Mouse (Mus musculus): Measurements from ENCODE around the gene 1700092M07Rik. TPM values are rescaled to one million over a fixed set of nuclear protein-coding genes. Genes with fewer than 3 reads are reported as not detected.

1700092M07Rik gene
- polyA plus RNA-seq, 1 experiment from 2014 or later: 1.3 TPM

DNA sequence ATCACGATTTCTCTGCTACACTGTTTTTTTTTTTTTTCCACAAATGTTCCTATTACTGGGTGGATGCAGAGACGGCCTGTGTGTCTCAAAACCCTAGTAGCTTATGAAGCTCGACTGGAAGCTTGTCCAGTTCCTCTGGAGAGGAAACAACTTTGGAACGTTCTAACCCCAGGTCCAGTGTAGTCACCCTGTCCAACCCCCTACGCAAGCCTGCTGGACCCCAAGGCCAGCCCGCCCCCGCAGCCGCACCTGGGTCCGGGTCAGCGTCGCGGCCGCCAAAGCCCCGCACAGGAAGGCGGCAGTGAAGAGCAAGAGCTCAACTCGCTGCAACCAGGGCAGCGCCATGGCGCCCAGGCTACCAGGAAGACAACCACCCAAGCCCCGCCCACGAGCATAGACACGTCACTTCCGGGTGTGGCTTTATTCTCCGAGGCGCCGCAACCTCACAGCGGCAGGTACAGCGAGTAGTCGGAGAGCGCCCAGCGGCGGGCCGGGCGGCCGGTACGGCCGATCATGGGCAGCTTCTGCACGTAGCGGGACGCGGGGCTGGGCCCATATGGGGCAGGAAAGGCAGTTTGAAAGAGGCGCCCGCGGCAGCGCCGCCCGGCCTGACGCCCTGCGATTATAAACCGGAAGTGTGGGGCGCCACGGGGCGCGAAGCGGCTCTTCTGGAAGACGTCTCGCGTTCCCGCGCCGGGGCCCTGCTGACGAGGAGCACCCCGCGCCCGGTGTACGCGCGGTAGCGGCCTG is 33.7 kb downstream of the 1700092M07Rik start, which contains the start of gene Tmem179b:
Gene Tmem179b, minus strand, starts transcription at position 382 of the 750 bp plus-strand sequence.
- Histone ChIP-seq H3K4me3 (replicated peaks) (peak within 1 kb of the TSS; percentile 87), H3K36me3 (peaks cover 55% of the 10 kb centered on the region), H3K9me3 (replicated peaks) (no peaks in the 10 kb centered on the region), H3K9ac (peak within 1 kb of the TSS; percentile 98), H3K4me1 (replicated peaks) (peaks cover 57% of the 10 kb centered on the region), H3K27me3 (no peaks in the 10 kb centered on the region), H3K27ac (peak within 1 kb of the TSS; percentile 99), H3K4me2 (peak within 1 kb of the TSS; percentile 99)
- under 1% methylated on average over 68 of the region's 68 CpGs for WGBS (ENCODE audit: insufficient replicate concordance)
- peak; percentile 85 for ATAC-seq (ENCODE audit: low read depth)
- DNase-seq: peak; percentile 93

- Histone ChIP-seq H3K4me3 (replicated peaks) (peak overlapping the region; percentile 87), H3K4me1 (replicated peaks) (peaks cover 57% of the 10 kb centered on the region), H3K36me3 (peaks cover 53% of the 10 kb centered on the region), H3K9ac (peak overlapping the region; percentile 98), H3K9me3 (replicated peaks) (no peaks in the 10 kb centered on the region), H3K27me3 (no peaks in the 10 kb centered on the region), H3K27ac (peak overlapping the region; percentile 99), H3K4me2 (peak overlapping the region; percentile 99)
- 8% methylated on average over 20 of the region's 20 CpGs for WGBS (ENCODE audit: insufficient replicate concordance)
- ATAC-seq (ENCODE audit: low read depth): no peak
- no peak for DNase-seq
Measured at GRCm38 (mm10) chr19:8774951-8775421, 34.5 kb downstream of the 1700092M07Rik start.

DNA sequence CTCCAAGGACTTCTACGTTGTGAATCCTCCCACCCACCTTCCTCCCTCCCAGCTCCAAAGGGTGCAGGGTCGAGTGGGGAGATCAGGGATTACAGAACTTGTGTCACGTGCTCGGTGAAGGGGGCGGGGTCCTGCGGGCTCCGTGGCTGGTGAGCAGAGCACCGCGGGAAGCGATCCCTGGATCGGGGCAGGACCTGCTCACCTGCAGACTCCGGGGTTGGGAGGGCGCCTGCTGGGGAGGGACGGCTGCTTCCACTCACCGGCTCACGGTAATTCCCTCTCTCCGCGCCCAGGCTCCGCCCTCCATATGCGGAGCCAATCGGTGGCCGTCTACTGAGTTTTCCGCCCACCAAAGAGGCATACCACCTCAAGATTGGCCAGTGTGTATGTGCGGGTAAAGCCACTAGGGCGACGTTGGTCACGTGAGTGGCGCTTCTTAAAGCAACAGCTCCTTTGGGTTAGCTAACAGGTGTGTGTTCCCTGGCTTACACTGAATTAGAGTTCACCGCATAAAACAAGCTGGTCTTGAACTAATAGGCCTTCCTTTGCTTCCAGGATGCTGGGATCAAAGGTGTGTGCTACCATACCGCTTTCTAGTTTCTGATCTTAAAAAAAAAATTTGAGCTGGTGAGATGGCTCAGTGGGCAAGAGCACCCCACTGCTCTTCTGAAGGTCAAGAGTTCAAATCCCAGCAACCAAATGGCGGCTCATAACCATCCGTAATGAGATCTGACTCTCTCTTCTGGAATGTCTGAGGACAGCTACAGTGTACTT is 45.7 kb downstream of the 1700092M07Rik start, which contains the start of gene Taf6l:
Gene Taf6l, minus strand, starts transcription at position 410 of the 774 bp plus-strand sequence.
- ATAC-seq (ENCODE audit: low read depth): peak; percentile 99
- peak within 1 kb of the TSS; percentile 87 for H3K27ac ChIP-seq
- peak; percentile 94 for DNase-seq
- peaks cover 31% of the 10 kb centered on the region for H3K36me3 ChIP-seq
- H3K4me3 ChIP-seq (replicated peaks): peak within 1 kb of the TSS; percentile 79
- H3K4me1 ChIP-seq (replicated peaks): peaks cover 22% of the 10 kb centered on the region
- H3K4me2 ChIP-seq: peak within 1 kb of the TSS; percentile 89
- WGBS (ENCODE audit: insufficient replicate concordance): 1% methylated on average over 32 of the region's 32 CpGs
- no peaks in the 10 kb centered on the region for H3K9me3 ChIP-seq (replicated peaks)
- no peaks in the 10 kb centered on the region for H3K27me3 ChIP-seq
- peak within 1 kb of the TSS; percentile 87 for H3K9ac ChIP-seq

- Histone ChIP-seq H3K27me3 (no peaks in the 10 kb centered on the region), H3K27ac (no peak overlapping the region), H3K9ac (no peak overlapping the region), H3K4me1 (replicated peaks) (peaks cover 22% of the 10 kb centered on the region), H3K9me3 (replicated peaks) (no peaks in the 10 kb centered on the region), H3K4me3 (replicated peaks) (no peak overlapping the region), H3K36me3 (peaks cover 23% of the 10 kb centered on the region), H3K4me2 (no peak overlapping the region)
- 56% methylated on average over 3 of the region's 3 CpGs for WGBS (ENCODE audit: insufficient replicate concordance)
- ATAC-seq (ENCODE audit: low read depth) (no peak), DNase-seq (no peak)
Measured at GRCm38 (mm10) chr19:8788521-8788920, 48.0 kb downstream of the 1700092M07Rik start.

DNA sequence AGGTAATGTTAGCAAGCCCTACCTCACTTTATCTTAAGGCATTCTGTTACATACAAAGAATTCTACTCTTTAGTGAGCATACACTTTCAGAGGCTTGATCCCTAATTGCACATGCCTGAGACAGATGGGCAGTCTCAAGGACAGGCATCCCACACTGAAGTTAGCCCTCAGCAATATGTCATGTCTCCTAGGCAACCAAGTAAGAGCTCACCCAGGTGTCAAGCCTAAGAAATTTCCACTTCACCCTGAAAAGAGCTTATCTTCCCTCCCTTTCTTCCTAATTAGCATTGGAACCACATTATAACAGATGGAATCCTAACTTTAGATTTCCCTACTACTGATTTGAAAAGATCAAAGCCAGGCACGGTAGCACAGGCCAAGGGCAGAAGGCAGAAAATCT is 48.7 kb downstream of the 1700092M07Rik start:
- Histone ChIP-seq H3K4me2 (no peak overlapping the region), H3K27me3 (no peaks in the 10 kb centered on the region), H3K27ac (peak overlapping the region; percentile 19; the same call in 1 of the 2 replicates), H3K36me3 (peaks cover 25% of the 10 kb centered on the region), H3K9me3 (replicated peaks) (no peaks in the 10 kb centered on the region), H3K4me3 (replicated peaks) (no peak overlapping the region), H3K4me1 (replicated peaks) (peaks cover 22% of the 10 kb centered on the region), H3K9ac (no peak overlapping the region; the same call in 1 of the 2 replicates)
- DNase-seq (no peak), ATAC-seq (ENCODE audit: low read depth) (no peak)
- WGBS (ENCODE audit: insufficient replicate concordance): 62% methylated on average over 1 of the region's 1 CpGs

DNA sequence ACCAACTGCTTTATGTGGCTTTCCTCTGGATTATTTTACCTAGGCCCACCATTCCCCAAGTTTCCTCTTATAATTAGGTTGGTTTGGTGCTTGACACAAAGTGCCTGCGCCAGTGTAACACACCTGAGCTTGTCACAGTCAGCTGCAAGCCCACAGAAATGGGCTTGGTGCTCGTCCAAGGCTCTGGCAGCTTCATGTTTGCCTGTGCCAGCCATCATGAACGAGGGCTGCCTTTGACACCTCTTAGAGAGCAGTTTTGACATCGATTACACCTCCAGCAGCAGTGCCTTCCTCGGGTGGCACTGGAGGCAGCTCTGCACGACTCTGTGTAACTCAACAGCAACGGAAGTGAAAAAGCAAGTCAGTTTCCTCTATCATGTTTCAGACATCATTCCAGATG is 49.7 kb downstream of the 1700092M07Rik start:
- Histone ChIP-seq H3K9me3 (replicated peaks) (no peaks in the 10 kb centered on the region), H3K4me3 (replicated peaks) (no peak overlapping the region), H3K4me2 (no peak overlapping the region), H3K27ac (no peak overlapping the region), H3K27me3 (no peaks in the 10 kb centered on the region), H3K36me3 (peaks cover 35% of the 10 kb centered on the region), H3K4me1 (replicated peaks) (peaks cover 14% of the 10 kb centered on the region), H3K9ac (no peak overlapping the region)
- no peak for DNase-seq
- WGBS (ENCODE audit: insufficient replicate concordance): 64% methylated on average over 7 of the region's 7 CpGs
- no peak for ATAC-seq (ENCODE audit: low read depth)

Small RNAs within 50 kb of the gene (microRNA-seq; reads per million reads assigned to microRNA genes)
- gene Mir6992: 2.1 reads per million

Other genes starting within 250 kb of the 1700092M07Rik start
- 1.3 and 1.6 TPM in 2 replicates for gene Slc22a8, start 149.5 kb upstream of the 1700092M07Rik start, polyA plus RNA-seq (2015; fragmentation: Nextera tagmentation; extraction: Ambion mirVana)
- gene Slc22a6, start 122.7 kb upstream of the 1700092M07Rik start, polyA plus RNA-seq (2015; fragmentation: Nextera tagmentation; extraction: Ambion mirVana): not detected in 2 replicates
- gene Chrm1, start 76.9 kb upstream of the 1700092M07Rik start, polyA plus RNA-seq (2015; fragmentation: Nextera tagmentation; extraction: Ambion mirVana): not detected in 2 replicates
- gene Slc3a2, start 17.3 kb upstream of the 1700092M07Rik start, polyA plus RNA-seq (2015; fragmentation: Nextera tagmentation; extraction: Ambion mirVana): 118 and 128 TPM in 2 replicates
- 80.8 and 81.6 TPM in 2 replicates for gene Wdr74, start 4.9 kb upstream of the 1700092M07Rik start, polyA plus RNA-seq (2015; fragmentation: Nextera tagmentation; extraction: Ambion mirVana)
- gene Stx5a, start 695 bp downstream of the 1700092M07Rik start, polyA plus RNA-seq (2015; fragmentation: Nextera tagmentation; extraction: Ambion mirVana): 48.2 and 51.9 TPM in 2 replicates
- 93.3 and 104 TPM in 2 replicates for gene Nxf1, start 16.4 kb downstream of the 1700092M07Rik start, polyA plus RNA-seq (2015; fragmentation: Nextera tagmentation; extraction: Ambion mirVana)
- 66.1 and 74.2 TPM in 2 replicates for gene Tmem223, start 30.3 kb downstream of the 1700092M07Rik start, polyA plus RNA-seq (2015; fragmentation: Nextera tagmentation; extraction: Ambion mirVana)
- gene Tmem179b, start 33.7 kb downstream of the 1700092M07Rik start, polyA plus RNA-seq (2015; fragmentation: Nextera tagmentation; extraction: Ambion mirVana): 93.6 and 97.1 TPM in 2 replicates
- gene Taf6l, start 45.7 kb downstream of the 1700092M07Rik start, polyA plus RNA-seq (2015; fragmentation: Nextera tagmentation; extraction: Ambion mirVana): 16.6 and 17.2 TPM in 2 replicates
- 105 and 110 TPM in 2 replicates for gene Polr2g, start 57.9 kb downstream of the 1700092M07Rik start, polyA plus RNA-seq (2015; fragmentation: Nextera tagmentation; extraction: Ambion mirVana)
- 1.5 TPM in 2 replicates for gene Zbtb3, start 61.8 kb downstream of the 1700092M07Rik start, polyA plus RNA-seq (2015; fragmentation: Nextera tagmentation; extraction: Ambion mirVana)
- gene Ttc9c, start 78.6 kb downstream of the 1700092M07Rik start, polyA plus RNA-seq (2015; fragmentation: Nextera tagmentation; extraction: Ambion mirVana): 25.1 and 27.4 TPM in 2 replicates
- gene Hnrnpul2, start 79.3 kb downstream of the 1700092M07Rik start, polyA plus RNA-seq (2015; fragmentation: Nextera tagmentation; extraction: Ambion mirVana): 2.8 and 3.0 TPM in 2 replicates
- gene AC129217.1, start 89.1 kb downstream of the 1700092M07Rik start, polyA plus RNA-seq (2015; fragmentation: Nextera tagmentation; extraction: Ambion mirVana): not detected in 2 replicates
- gene Bscl2, start 96.7 kb downstream of the 1700092M07Rik start, polyA plus RNA-seq (2015; fragmentation: Nextera tagmentation; extraction: Ambion mirVana): 33.8 and 37.2 TPM in 2 replicates
- gene Gng3, start 98.5 kb downstream of the 1700092M07Rik start, polyA plus RNA-seq (2015; fragmentation: Nextera tagmentation; extraction: Ambion mirVana): 0.52 and 0.73 TPM in 2 replicates
- 0.05 and 0.18 TPM in 2 replicates for gene Lrrn4cl, start 110.0 kb downstream of the 1700092M07Rik start, polyA plus RNA-seq (2015; fragmentation: Nextera tagmentation; extraction: Ambion mirVana)
- gene Ubxn1, start 130.8 kb downstream of the 1700092M07Rik start, polyA plus RNA-seq (2015; fragmentation: Nextera tagmentation; extraction: Ambion mirVana): 112 and 125 TPM in 2 replicates
- gene Uqcc3, start 140.2 kb downstream of the 1700092M07Rik start, polyA plus RNA-seq (2015; fragmentation: Nextera tagmentation; extraction: Ambion mirVana): 37.8 and 38.5 TPM in 2 replicates
- 81.2 and 113 TPM in 2 replicates for gene Lbhd1, start 143.0 kb downstream of the 1700092M07Rik start, polyA plus RNA-seq (2015; fragmentation: Nextera tagmentation; extraction: Ambion mirVana)
- not detected in 2 replicates for gene Gm49403, start 143.2 kb downstream of the 1700092M07Rik start, polyA plus RNA-seq (2015; fragmentation: Nextera tagmentation; extraction: Ambion mirVana)
- gene 1810009A15Rik, start 148.1 kb downstream of the 1700092M07Rik start, polyA plus RNA-seq (2015; fragmentation: Nextera tagmentation; extraction: Ambion mirVana): 89.5 and 92.3 TPM in 2 replicates
- not detected in 2 replicates for gene Gm49416, start 148.2 kb downstream of the 1700092M07Rik start, polyA plus RNA-seq (2015; fragmentation: Nextera tagmentation; extraction: Ambion mirVana)
- 26.1 and 26.5 TPM in 2 replicates for gene Ints5, start 152.3 kb downstream of the 1700092M07Rik start, polyA plus RNA-seq (2015; fragmentation: Nextera tagmentation; extraction: Ambion mirVana)
- gene Ganab, start 157.4 kb downstream of the 1700092M07Rik start, polyA plus RNA-seq (2015; fragmentation: Nextera tagmentation; extraction: Ambion mirVana): 41.4 and 52.7 TPM in 2 replicates
- 20.1 and 22.8 TPM in 2 replicates for gene B3gat3, start 179.7 kb downstream of the 1700092M07Rik start, polyA plus RNA-seq (2015; fragmentation: Nextera tagmentation; extraction: Ambion mirVana)
- gene Rom1, start 188.6 kb downstream of the 1700092M07Rik start, polyA plus RNA-seq (2015; fragmentation: Nextera tagmentation; extraction: Ambion mirVana): 2.7 and 2.8 TPM in 2 replicates
- 14.4 and 15.2 TPM in 2 replicates for gene Eml3, start 188.8 kb downstream of the 1700092M07Rik start, polyA plus RNA-seq (2015; fragmentation: Nextera tagmentation; extraction: Ambion mirVana)
- 99.5 and 114 TPM in 2 replicates for gene Mta2, start 201.2 kb downstream of the 1700092M07Rik start, polyA plus RNA-seq (2015; fragmentation: Nextera tagmentation; extraction: Ambion mirVana)
- 18.7 and 20.2 TPM in 2 replicates for gene Tut1, start 213.1 kb downstream of the 1700092M07Rik start, polyA plus RNA-seq (2015; fragmentation: Nextera tagmentation; extraction: Ambion mirVana)
- gene Eef1g, start 226.3 kb downstream of the 1700092M07Rik start, polyA plus RNA-seq (2015; fragmentation: Nextera tagmentation; extraction: Ambion mirVana): 298 and 320 TPM in 2 replicates
- gene Ahnak, start 248.6 kb downstream of the 1700092M07Rik start, polyA plus RNA-seq (2015; fragmentation: Nextera tagmentation; extraction: Ambion mirVana): 1.4 and 1.6 TPM in 2 replicates

Data from liver, embryonic 13.5 days (tissue).